Mouse (Mus musculus) layer of hippocampus, adult 18-20 months (tissue): ENCODE measurements around the gene Cbfb. TPM values are rescaled to one million over a fixed set of nuclear protein-coding genes. Genes with fewer than 3 reads are reported as not detected.

Experiments used
- total RNA-seq, 2 experiments: library from RNA; stranded (reverse); gene quantifications; 2 replicates each; pipeline ENCODE4 v1.2.3; 2021

Cbfb gene
- total RNA-seq, 2 experiments from 2014 or later = 22.1 to 24.4 TPM

Other genes with a start within 250 kb of the Cbfb start
- not detected for gene Ces2e, start 244.4 kb upstream of the Cbfb start, total RNA-seq
- gene Ces2f, start 223.3 kb upstream of the Cbfb start, total RNA-seq = not detected
- under 1 TPM in 1 of 2 experiments, not detected in 1; 0.27 TPM for gene Ces2g, start 209.0 kb upstream of the Cbfb start, total RNA-seq
- gene Ces2h, start 169.8 kb upstream of the Cbfb start, total RNA-seq = not detected
- not detected for gene Ces3a, start 122.1 kb upstream of the Cbfb start, total RNA-seq
- gene Ces3b, start 86.9 kb upstream of the Cbfb start, total RNA-seq = not detected
- gene Ces4a, start 38.9 kb upstream of the Cbfb start, total RNA-seq = not detected
- 10 to 100 TPM; 35.4 to 39.0 TPM for gene D230025D16Rik, start 54.5 kb downstream of the Cbfb start, total RNA-seq
- gene B3gnt9, start 84.5 kb downstream of the Cbfb start, total RNA-seq = 1 to 10 TPM; 3.3 to 3.8 TPM
- gene Tradd, start 93.9 kb downstream of the Cbfb start, total RNA-seq = 1 to 10 TPM; 7.8 to 8.5 TPM
- 1 to 10 TPM; 1.0 to 1.1 TPM for gene Fbxl8, start 94.0 kb downstream of the Cbfb start, total RNA-seq
- gene Hsf4, start 99.1 kb downstream of the Cbfb start, total RNA-seq = 10 to 100 TPM; 11.5 to 13.0 TPM
- 10 to 100 TPM; 10.4 to 10.9 TPM for gene Nol3, start 105.5 kb downstream of the Cbfb start, total RNA-seq
- 10 to 100 TPM; 19.2 to 23.5 TPM for gene 4931428F04Rik, start 119.2 kb downstream of the Cbfb start, total RNA-seq
- under 1 TPM; 0.48 to 0.94 TPM for gene Exoc3l, start 125.4 kb downstream of the Cbfb start, total RNA-seq
- gene E2f4, start 127.0 kb downstream of the Cbfb start, total RNA-seq = 10 to 100 TPM; 34.2 to 36.7 TPM
- under 1 TPM; 0.79 to 0.97 TPM for gene Elmo3, start 134.9 kb downstream of the Cbfb start, total RNA-seq
- 1 to 10 TPM; 4.6 to 5.3 TPM for gene Lrrc29, start 155.6 kb downstream of the Cbfb start, total RNA-seq
- gene Tmem208, start 155.7 kb downstream of the Cbfb start, total RNA-seq = 10 to 100 TPM; 41.0 to 41.2 TPM
- 1 to 10 TPM; 2.0 to 3.4 TPM for gene Fhod1, start 177.3 kb downstream of the Cbfb start, total RNA-seq
- 10 to 100 TPM; 11.9 to 13.0 TPM for gene Slc9a5, start 178.2 kb downstream of the Cbfb start, total RNA-seq
- gene Plekhg4, start 202.6 kb downstream of the Cbfb start, total RNA-seq = 1 to 10 TPM in 1 of 2 experiments, under 1 TPM in 1; 0.84 to 1.3 TPM
- not detected for gene Kctd19, start 242.8 kb downstream of the Cbfb start, total RNA-seq
- 1 to 10 TPM in 1 of 2 experiments, under 1 TPM in 1; 0.76 to 1.3 TPM for gene Lrrc36, start 242.9 kb downstream of the Cbfb start, total RNA-seq